ENCODE assay signal across 8 mouse cellular contexts in the genomic region with DNA sequence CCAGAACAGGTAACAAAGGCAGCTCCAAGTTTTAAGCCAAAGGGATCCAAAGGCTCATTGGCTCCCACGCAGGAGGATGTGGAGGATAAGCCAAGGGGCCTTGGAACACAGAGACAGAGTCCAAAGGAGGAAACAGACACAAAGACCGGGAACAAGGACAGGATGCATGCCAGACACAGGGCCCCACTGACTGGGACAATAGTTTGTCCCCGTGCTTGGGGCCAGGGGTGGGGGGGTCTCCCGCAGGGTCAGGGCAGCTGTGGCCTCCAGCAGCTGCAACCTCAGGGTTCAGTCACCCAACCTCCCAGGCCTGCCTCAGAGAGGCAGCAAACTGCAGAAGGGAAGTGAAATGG. TPM values are rescaled to one million over a fixed set of nuclear protein-coding genes. Genes with fewer than 3 reads are reported as not detected.
DNase-seq lines count a peak whose midpoint lies in the region; ATAC-seq and TF ChIP-seq lines count a peak whose summit lies in the region.
"Had no signal": no experiment of that assay in that cellular context is flagged by ENCODE, and none has a peak within 500 bp of the region (broad histone marks: within the 10 kb centered on the region; RNA-seq: fewer than 3 reads in every experiment).

No protein-coding gene starts in this region.

- no peak for DNase-seq in testis, postnatal 10 days (ENCODE audit: low spot score)
- peak; percentile 65 for DNase-seq in heart, postnatal 0 days (ENCODE audit: low spot score)
- DNase-seq in kidney, postnatal 4 days, result peak; percentile 51 to 68
- no peak for DNase-seq in adrenal gland, postnatal 4 days (ENCODE audit: low spot score in 2 of 2)

- peak; percentile 67 for TF ChIP-seq EP300 in heart, postnatal 0 days (IDR thresholded peaks at IDR 0.05; ENCODE audit: low read depth)

- H3K27ac ChIP-seq in testis, adult 2 months (ENCODE audit: control insufficient read depth, insufficient read depth, low read depth, low read length), result peak overlapping the region; percentile 73; the same call in 1 of the 2 replicates
- H3K27ac ChIP-seq in heart, postnatal 0 days (ENCODE audit: low read depth), result peak overlapping the region; percentile 81
- H3K27ac ChIP-seq in neural tube, embryonic 12.5 days, result no peak overlapping the region

- H3K27me3 ChIP-seq in testis, adult 2 months (ENCODE audit: control insufficient read depth, insufficient read depth, low read length), result no peaks in the 10 kb centered on the region
- H3K27me3 ChIP-seq in heart, postnatal 0 days (ENCODE audit: control insufficient read depth, insufficient read depth, low read length), result no peaks in the 10 kb centered on the region
- no peaks in the 10 kb centered on the region for H3K27me3 ChIP-seq in neural tube, embryonic 12.5 days (replicated peaks)
- H3K27me3 ChIP-seq: megakaryocyte, embryonic 14.5 days had no signal

- WGBS in heart, postnatal 0 days, result 52% methylated on average over 4 of the region's 4 CpGs
- 29% methylated on average over 4 of the region's 4 CpGs for WGBS in neural tube, embryonic 12.5 days

- no peaks in the 10 kb centered on the region for H3K9me3 ChIP-seq in heart, postnatal 0 days (replicated peaks; ENCODE audit: control insufficient read depth, low read length)
- no peaks in the 10 kb centered on the region for H3K9me3 ChIP-seq in neural tube, embryonic 12.5 days
- H3K9me3 ChIP-seq: megakaryocyte, embryonic 14.5 days had no signal

- peak overlapping the region; percentile 46 for H3K4me2 ChIP-seq in heart, postnatal 0 days (ENCODE audit: low read depth, low read length)
- 0 out of 2 replicates have a peak overlapping the region, but pooled peaks have one; percentile 10 for H3K4me2 ChIP-seq in neural tube, embryonic 12.5 days (replicated peaks)

- no peak for TF ChIP-seq POLR2A in testis, adult 2 months (IDR thresholded peaks at IDR 0.05; ENCODE audit: control insufficient read depth, low read depth, low read length)

- H3K4me3 ChIP-seq in testis, adult 2 months (ENCODE audit: control insufficient read depth, low read depth, low read length), result peak overlapping the region; percentile 85
- no peak overlapping the region; the same call in 1 of the 2 replicates for H3K4me3 ChIP-seq in heart, postnatal 0 days (ENCODE audit: low read depth, low read length)
- no peak overlapping the region for H3K4me3 ChIP-seq in neural tube, embryonic 12.5 days

- peaks cover 36% of the 10 kb centered on the region for H3K4me1 ChIP-seq in testis, adult 2 months (ENCODE audit: control insufficient read depth, insufficient read depth, low read length)
- peaks cover 24% of the 10 kb centered on the region for H3K4me1 ChIP-seq in heart, postnatal 0 days (ENCODE audit: control insufficient read depth, insufficient read depth)
- peaks cover 30% of the 10 kb centered on the region for H3K4me1 ChIP-seq in neural tube, embryonic 12.5 days

- H3K9ac ChIP-seq in heart, postnatal 0 days (replicated peaks; ENCODE audit: low read depth, low read length), result no peak overlapping the region
- H3K9ac ChIP-seq in neural tube, embryonic 12.5 days, result no peak overlapping the region

- no peaks in the 10 kb centered on the region for H3K36me3 ChIP-seq in testis, adult 2 months (ENCODE audit: control insufficient read depth, insufficient read depth, low read length)
- H3K36me3 ChIP-seq in heart, postnatal 0 days (replicated peaks; ENCODE audit: control insufficient read depth, insufficient read depth, low read length), result peaks cover 5% of the 10 kb centered on the region; the same call in 1 of the 2 replicates
- H3K36me3 ChIP-seq in neural tube, embryonic 12.5 days, result peaks cover 41% of the 10 kb centered on the region

- no peak for TF ChIP-seq CTCF in testis, adult 2 months (IDR thresholded peaks at IDR 0.05; ENCODE audit: control insufficient read depth, insufficient read depth, insufficient replicate concordance, low read depth, low read length)
- no peak for TF ChIP-seq CTCF in heart, postnatal 0 days (IDR thresholded peaks at IDR 0.05; ENCODE audit: low read depth)

- ATAC-seq in heart, postnatal 0 days (ENCODE audit: insufficient read depth, low read depth), result peak; percentile 40
- no peak for ATAC-seq in neural tube, embryonic 12.5 days (ENCODE audit: low FRiP score, low read depth)
- ATAC-seq in granulocyte monocyte progenitor cell, adult 5-6 weeks (replicated peaks; ENCODE audit: poor library complexity, severe bottlenecking), result no peak

RNA-seq across cellular contexts. Expression of gene Abhd17a, which starts 2.9 kb away (rescaled TPM):
- polyA plus RNA-seq in testis, adult 2 months (2012; rRNA removed), result 246 and 291 TPM in 2 replicates
- 194 and 462 TPM in 2 replicates for total RNA-seq in heart, postnatal 0 days (2014; rRNA removed; ENCODE audit: low replicate concordance)
- polyA plus RNA-seq in heart, postnatal 0 days (2015; fragmentation: Nextera tagmentation; extraction: Ambion mirVana), result 88.2 and 88.6 TPM in 2 replicates
- polyA plus RNA-seq in neural tube, embryonic 12.5 days (2016; fragmentation: Nextera tagmentation; extraction: Ambion mirVana), result 126 and 127 TPM in 2 replicates
- 27.7 and 36.2 TPM in 2 replicates for total RNA-seq in granulocyte monocyte progenitor cell, adult 5-6 weeks (2014; fragmentation: Nextera tagmentation)
- total RNA-seq in granulocyte monocyte progenitor cell, adult 5-6 weeks (2017), result 24.2 and 33.5 TPM in 2 replicates
- 100 to 1,000 TPM; 106 to 112 TPM for total RNA-seq in adrenal gland, postnatal 4 days (2021)

RNA-seq across cellular contexts. Expression of gene Klf16, which starts 10.2 kb away (rescaled TPM):
- 7.5 and 7.7 TPM in 2 replicates for polyA plus RNA-seq in testis, adult 2 months (2012; rRNA removed)
- total RNA-seq in heart, postnatal 0 days (2014; rRNA removed; ENCODE audit: low replicate concordance), result 9.3 TPM in 2 replicates
- 3.1 and 3.5 TPM in 2 replicates for polyA plus RNA-seq in heart, postnatal 0 days (2015; fragmentation: Nextera tagmentation; extraction: Ambion mirVana)
- 7.3 and 7.5 TPM in 2 replicates for polyA plus RNA-seq in neural tube, embryonic 12.5 days (2016; fragmentation: Nextera tagmentation; extraction: Ambion mirVana)
- total RNA-seq in granulocyte monocyte progenitor cell, adult 5-6 weeks (2014; fragmentation: Nextera tagmentation), result 9.3 and 10.1 TPM in 2 replicates
- total RNA-seq in granulocyte monocyte progenitor cell, adult 5-6 weeks (2017), result 2.8 and 6.8 TPM in 2 replicates
- 10 to 100 TPM; 14.2 to 16.5 TPM for total RNA-seq in adrenal gland, postnatal 4 days (2021)

RNA-seq across cellular contexts. Expression of gene Scamp4, which starts 15.4 kb away (rescaled TPM):
- 58.8 and 61.6 TPM in 2 replicates for polyA plus RNA-seq in testis, adult 2 months (2012; rRNA removed)
- 25.8 and 44.5 TPM in 2 replicates for total RNA-seq in heart, postnatal 0 days (2014; rRNA removed; ENCODE audit: low replicate concordance)
- 39.2 and 39.8 TPM in 2 replicates for polyA plus RNA-seq in heart, postnatal 0 days (2015; fragmentation: Nextera tagmentation; extraction: Ambion mirVana)
- 60.8 and 63.9 TPM in 2 replicates for polyA plus RNA-seq in neural tube, embryonic 12.5 days (2016; fragmentation: Nextera tagmentation; extraction: Ambion mirVana)
- 40.5 and 72.3 TPM in 2 replicates for total RNA-seq in granulocyte monocyte progenitor cell, adult 5-6 weeks (2014; fragmentation: Nextera tagmentation)
- total RNA-seq in granulocyte monocyte progenitor cell, adult 5-6 weeks (2017), result 10.7 and 11.4 TPM in 2 replicates
- 10 to 100 TPM; 49.5 to 51.8 TPM for total RNA-seq in adrenal gland, postnatal 4 days (2021)

RNA-seq across cellular contexts. Expression of gene Adat3, which starts 15.4 kb away (rescaled TPM):
- polyA plus RNA-seq in testis, adult 2 months (2012; rRNA removed), result 46.6 and 56.1 TPM in 2 replicates
- total RNA-seq in heart, postnatal 0 days (2014; rRNA removed; ENCODE audit: low replicate concordance), result 1.6 and 4.5 TPM in 2 replicates
- 1.8 and 2.7 TPM in 2 replicates for polyA plus RNA-seq in heart, postnatal 0 days (2015; fragmentation: Nextera tagmentation; extraction: Ambion mirVana)
- 5.4 and 6.7 TPM in 2 replicates for polyA plus RNA-seq in neural tube, embryonic 12.5 days (2016; fragmentation: Nextera tagmentation; extraction: Ambion mirVana)
- 0.79 TPM in 1 of 2 replicates, not detected in the other for total RNA-seq in granulocyte monocyte progenitor cell, adult 5-6 weeks (2014; fragmentation: Nextera tagmentation)
- total RNA-seq in granulocyte monocyte progenitor cell, adult 5-6 weeks (2017), result 0.34 and 0.67 TPM in 2 replicates
- 1 to 10 TPM; 4.0 to 4.9 TPM for total RNA-seq in adrenal gland, postnatal 4 days (2021)

RNA-seq across cellular contexts. Expression of gene Gm49322, which starts 18.5 kb away (rescaled TPM):
- polyA plus RNA-seq in testis, adult 2 months (2012; rRNA removed), result 1.9 and 2.1 TPM in 2 replicates
- total RNA-seq in heart, postnatal 0 days (2014; rRNA removed; ENCODE audit: low replicate concordance), result 0.23 and 1.3 TPM in 2 replicates
- 0.33 and 0.38 TPM in 2 replicates for polyA plus RNA-seq in heart, postnatal 0 days (2015; fragmentation: Nextera tagmentation; extraction: Ambion mirVana)
- 3.6 and 6.0 TPM in 2 replicates for polyA plus RNA-seq in neural tube, embryonic 12.5 days (2016; fragmentation: Nextera tagmentation; extraction: Ambion mirVana)
- total RNA-seq in granulocyte monocyte progenitor cell, adult 5-6 weeks (2014; fragmentation: Nextera tagmentation), result 3.1 TPM in 1 of 2 replicates, not detected in the other
- 0.39 TPM in 1 of 2 replicates, not detected in the other for total RNA-seq in granulocyte monocyte progenitor cell, adult 5-6 weeks (2017)
- 1 to 10 TPM; 3.0 to 3.4 TPM for total RNA-seq in adrenal gland, postnatal 4 days (2021)

Comparison
In these comparisons a context has a peak if more than half of its experiments do, and no peak if none do; other contexts are left out.
1. DNase-seq: peak in heart, postnatal 0 days (single experiment) and kidney, postnatal 4 days (2 of 2); none in testis, postnatal 10 days (single experiment) and adrenal gland, postnatal 4 days (0 of 2).